Mouse (Mus musculus) kidney, adult 2 months (tissue): ENCODE data around the gene Cpsf4l.

Experiments used
- CTCF ChIP-seq: fragments of 200-500 bp; conservative IDR thresholded peaks from 2 replicates; pipeline ENCODE4 v1.5.1; 2011; ENCODE audit warnings: low read depth, mild to moderate bottlenecking, control low read depth, low read length, moderate library complexity, mixed read lengths; ENCODE audit not compliant: insufficient read depth, insufficient read length
- POLR2A ChIP-seq: fragments of 200-500 bp; IDR thresholded peaks from one replicate; pipeline ENCODE4 v1.6.1; 2011; ENCODE audit warnings: low read depth, low read length, control low read depth

- TF ChIP-seq CTCF, result peak; percentile 100; the same call in 1 of the 2 replicates
- no peak for TF ChIP-seq POLR2A
Measured at GRCm38 (mm10) chr11:113703758-113704157, 6.1 kb downstream of the Cpsf4l start.
